Mouse (Mus musculus) G1E-ER4 (cell line): Measurements from ENCODE around the gene Lpar1. TPM values are rescaled to one million over a fixed set of nuclear protein-coding genes. Genes with fewer than 3 reads are reported as not detected.

ENCODE experiments used
- GATA1 ChIP-seq: IDR thresholded peaks from one replicate; pipeline ENCODE4 v1.8.0; 2012; ENCODE audit warnings: low read length, inconsistent platforms
- polyA plus RNA-seq: library from polyadenylated mRNA; stranded (reverse); fragments of >175 nt; gene quantifications from 2 replicates; pipeline ENCODE4 v1.2.3, GENCODE M21; 2012

Gene Lpar1
- polyA plus RNA-seq, result not detected in 2 replicates

DNA sequence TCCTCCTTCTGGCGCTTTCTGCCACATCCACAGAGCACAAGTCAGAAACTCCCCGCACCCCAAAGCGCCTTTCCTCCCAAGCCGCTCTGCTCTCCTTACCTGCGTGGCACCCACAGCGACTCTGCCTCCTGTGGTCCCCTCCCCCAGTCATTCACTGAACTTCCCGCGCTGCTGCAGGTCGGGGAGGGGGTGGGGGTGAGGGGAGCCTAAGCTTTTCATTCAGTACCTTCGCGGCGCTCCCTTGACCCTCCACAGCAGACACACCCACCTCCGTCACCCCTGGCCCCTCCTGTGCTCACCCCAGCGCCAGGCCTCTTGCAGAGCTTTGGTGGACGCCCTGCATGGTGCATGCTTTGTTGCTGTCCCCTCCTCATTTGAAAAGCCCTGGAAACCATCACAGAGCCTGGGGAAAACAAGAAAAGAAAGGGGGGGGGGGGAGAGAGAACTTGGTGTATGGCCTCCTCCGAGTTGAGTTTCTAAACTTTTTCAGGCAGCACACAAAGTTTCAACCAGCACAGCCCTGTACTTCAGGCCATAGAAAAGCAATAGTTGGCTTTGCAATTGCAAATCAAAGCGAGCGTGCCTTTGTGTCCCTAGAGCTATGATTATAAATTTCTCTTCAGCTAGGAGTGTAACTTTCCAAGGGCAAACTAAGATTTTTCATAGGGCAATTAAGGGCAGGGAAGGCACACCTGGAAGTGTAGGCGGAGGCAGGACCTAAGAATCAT is at the start of gene Lpar1:
Gene Lpar1, minus strand, starts transcription at position 268 of the 728 bp plus-strand sequence.
- TF ChIP-seq GATA1, result no peak

DNA sequence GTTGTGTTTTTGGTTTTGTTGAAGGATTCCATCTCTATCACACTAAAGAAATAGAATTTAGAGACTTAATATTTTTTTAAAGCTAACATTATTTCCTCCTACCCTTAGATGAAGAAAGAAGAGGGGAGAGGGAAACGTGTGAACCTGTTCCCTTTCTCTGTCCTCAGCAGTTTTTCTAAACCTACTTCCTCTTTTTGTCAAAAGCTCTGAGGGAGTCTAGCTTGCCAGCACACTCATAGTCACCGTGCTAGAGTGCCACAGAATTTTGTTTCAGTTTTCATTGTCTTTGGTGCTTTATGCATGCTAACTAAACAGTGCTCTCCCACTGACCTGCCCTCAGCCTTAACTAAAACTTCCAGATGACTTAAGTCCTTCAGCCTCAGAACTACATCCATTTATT is 32.2 kb upstream of the Lpar1 start:
- no peak for TF ChIP-seq GATA1

DNA sequence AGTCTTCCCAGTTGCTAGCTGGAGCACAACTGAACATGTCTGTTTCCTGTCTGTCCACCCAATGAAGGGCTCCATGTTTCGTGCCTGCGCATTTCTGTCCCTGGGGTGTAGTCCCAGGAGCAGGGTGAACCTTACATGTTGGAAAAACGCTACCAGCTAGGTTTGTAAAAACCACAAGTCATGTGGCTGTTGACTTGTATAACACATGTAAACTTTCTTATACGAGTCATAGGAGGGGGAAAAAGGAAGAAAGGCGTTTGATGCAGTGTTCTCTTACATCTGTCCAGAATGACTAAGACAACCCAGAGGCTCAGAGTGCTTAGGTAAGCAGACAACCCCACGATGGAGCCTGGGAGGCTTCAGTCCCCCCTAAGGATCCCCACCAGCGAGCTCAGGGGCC is 27.5 kb upstream of the Lpar1 start:
- TF ChIP-seq GATA1, result no peak

DNA sequence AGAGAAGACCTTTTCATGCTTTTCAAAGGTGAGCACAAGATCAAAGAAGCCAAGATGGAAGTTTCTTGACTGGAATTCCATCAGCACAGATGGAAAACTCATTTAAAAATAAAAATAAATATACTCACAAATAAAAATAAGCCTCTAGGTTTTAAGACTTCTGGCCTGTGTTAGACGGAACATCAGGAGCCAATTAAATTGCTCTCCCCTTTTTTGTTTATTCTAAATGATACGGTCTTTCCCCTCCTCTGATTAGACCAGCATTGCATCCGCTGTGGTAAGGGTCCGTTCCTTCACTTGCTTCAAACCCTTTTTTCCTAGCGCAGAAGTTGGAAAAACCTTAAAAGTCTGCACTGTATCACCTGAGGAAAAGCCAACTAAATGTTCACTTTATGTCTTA is 26.8 kb upstream of the Lpar1 start:
- no peak for TF ChIP-seq GATA1

DNA sequence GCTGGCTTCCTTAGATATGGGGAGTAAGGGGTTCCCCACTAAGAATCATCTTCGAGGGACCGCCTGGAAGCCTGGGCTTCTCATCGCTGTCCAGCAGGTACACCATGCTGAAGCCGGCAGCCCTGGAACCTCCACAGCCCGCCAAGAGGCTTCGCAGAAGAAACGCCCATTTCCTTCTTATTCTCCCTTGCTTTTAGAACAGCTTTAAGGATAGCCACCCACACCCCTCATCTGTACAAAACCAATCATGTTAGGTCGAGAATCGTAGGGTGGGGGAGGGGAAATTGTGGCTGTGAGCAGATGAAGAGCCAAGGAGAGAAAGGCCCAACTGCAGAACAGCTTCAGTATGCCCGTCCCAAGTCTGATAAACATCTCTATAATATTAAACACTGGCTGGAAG is 26.4 kb upstream of the Lpar1 start:
- no peak for TF ChIP-seq GATA1

DNA sequence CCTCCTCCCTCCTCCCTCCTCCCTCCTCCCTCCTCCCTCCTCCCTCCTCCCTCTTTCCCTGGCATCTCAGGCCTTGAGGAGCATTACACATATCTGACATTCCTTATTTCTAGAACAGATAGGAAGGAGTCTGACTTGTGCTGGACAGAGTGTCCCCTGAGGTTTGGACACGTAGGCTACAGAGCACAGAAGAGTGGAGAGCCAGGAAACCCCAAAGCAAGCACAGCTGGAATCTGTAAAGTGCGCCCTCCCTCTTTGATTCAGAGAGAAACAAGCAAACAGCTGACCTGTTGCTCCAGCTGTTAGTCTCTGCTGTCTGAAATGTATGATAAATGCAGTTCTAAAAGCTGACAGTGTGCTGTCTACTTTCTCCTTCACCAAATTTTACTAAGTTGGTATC is 24.8 kb upstream of the Lpar1 start:
- TF ChIP-seq GATA1, result no peak

DNA sequence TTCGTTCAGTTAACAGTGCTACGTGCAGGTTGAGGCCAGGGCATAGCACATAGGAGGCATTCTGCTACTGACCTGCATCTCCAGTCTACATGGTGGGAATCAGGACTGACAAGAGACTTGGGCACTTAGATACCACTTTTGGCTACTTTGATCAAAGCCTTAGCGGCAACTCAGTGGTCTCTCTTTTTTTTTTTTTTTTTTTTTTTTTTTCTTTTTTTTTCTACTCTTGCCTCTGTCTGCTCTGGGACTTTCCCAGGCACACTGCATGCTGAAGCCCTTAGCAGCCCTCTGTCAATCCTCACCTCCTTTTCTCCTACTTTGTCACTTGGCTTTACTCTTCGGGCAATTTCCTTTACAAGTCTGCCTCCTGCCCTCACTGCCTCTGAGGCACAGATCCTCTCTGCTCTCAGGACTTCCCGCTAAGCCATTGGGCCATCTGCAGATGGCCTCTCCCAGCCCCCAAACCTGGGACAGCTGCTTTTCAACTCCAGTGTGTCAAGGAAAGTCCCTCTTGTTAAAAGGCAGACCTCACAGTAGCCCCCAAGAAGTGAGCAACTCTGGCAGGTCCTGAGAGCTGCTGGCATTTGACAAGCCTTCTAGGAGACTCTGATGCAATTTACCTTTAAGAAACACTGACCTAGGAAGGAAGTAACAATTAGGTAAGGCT is 23.8 kb upstream of the Lpar1 start:
- TF ChIP-seq GATA1, result no peak

DNA sequence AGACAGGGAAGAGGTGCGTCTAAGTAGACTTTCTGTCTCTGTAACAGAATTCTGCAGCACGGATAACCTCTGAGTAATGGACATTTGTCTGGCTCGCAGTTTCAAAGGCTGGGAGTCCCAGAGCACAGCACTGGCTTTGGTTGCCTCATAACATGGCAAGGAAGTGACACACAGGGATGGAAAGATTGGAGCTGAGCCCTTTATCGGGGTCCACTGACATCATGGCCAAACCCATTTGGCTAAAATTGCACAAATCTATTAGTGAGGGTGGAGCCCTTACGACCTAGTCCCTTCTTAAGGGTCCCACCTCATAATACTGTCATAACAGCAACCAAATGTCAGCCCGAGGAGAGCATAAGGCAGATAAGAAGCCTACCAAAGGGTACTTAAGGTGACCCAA is 22.1 kb upstream of the Lpar1 start:
- no peak for TF ChIP-seq GATA1

DNA sequence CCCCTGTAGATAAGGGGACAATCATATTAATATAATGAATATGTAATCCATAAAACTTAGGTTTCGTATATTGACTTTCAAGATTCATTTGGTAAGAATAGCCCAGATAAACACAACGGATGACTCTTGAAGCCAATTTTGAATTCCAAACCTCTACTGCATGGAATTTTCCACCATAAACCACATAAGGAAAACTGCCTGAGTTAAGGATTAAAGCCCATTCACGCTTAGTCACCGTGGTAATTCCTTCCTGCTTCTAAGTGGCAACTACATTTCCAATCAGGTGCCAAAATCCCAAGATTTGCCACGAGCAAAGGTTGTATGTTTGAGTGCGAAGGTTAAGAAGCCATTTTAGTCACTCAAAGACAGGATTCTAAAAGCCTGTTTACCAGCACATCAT is 20.3 kb upstream of the Lpar1 start:
- TF ChIP-seq GATA1, result no peak

DNA sequence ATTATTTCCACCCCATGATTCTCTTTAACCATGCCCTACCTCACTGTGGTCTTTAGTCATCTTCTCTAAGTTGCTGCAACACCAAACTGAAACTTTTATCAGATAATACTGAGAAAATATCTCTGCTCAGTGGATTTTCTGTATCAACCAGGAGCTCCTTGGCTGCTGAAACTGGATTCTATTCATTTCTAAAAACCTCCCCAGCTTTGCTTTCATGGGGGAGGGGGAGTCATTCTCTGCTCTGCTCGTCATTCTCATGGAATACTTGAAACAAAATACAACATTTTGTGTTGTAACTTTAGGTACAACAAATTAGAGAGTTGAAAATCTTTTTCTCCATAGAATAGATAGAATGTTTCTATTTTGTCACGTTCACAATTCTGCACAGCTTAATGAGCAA is 18.7 kb upstream of the Lpar1 start:
- TF ChIP-seq GATA1, result no peak

DNA sequence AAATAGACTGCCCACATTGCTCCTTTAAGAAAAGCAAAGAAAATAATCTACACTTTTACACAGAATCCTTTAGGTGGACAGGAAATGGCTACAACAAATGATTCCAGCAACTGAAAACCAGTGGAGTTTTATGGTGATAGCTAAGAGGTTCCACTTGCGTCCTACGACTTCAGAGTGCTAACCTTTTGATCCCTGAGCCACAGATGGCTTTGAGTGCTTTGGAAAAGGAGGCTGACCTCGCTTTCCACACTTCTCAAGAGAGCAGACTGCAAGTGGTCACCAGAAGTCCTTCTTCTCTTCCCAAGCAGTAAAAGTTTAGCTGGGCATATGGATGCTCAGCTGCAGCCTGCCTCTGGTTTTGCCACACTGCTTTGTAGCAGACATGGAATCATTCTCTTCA is 18.0 kb upstream of the Lpar1 start:
- TF ChIP-seq GATA1, result no peak

DNA sequence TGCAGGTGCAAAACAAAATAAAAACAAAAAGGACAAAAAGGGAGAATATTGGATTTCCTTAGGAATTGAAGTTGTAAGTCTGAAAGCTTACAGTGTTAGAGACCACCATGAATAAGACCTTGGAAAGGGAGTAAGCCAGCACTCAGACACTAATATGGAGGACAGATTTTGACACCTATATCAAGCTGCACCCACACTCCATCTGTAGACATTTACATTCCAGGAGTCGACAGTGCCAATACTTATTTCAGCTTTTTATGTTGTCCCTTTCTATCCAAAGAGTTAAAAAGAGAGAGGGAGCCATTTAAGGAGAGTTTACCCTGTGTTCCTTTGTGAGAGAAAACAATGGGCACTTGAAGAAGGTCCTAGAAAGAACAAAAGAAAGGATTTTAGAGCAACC is 17.5 kb upstream of the Lpar1 start:
- TF ChIP-seq GATA1, result no peak

DNA sequence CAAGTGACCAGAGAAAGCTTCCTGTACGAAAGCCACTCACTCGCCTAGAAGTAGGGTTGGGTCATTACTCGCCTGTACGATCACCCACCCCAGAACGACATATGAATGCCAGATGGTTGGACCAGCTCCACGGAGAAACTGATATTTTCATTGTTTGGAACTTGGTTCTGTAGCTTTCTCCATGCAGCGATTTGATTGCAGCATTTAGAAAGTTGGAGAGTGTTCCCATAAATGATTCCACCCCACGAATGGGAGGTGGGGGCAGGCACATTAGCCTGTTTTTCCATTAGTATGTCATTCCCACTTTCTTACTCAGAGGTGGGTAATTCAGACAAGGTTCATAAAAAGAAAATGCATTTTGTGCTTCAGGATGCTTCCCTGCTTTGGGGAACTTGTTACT is 14.8 kb upstream of the Lpar1 start:
- TF ChIP-seq GATA1, result no peak

DNA sequence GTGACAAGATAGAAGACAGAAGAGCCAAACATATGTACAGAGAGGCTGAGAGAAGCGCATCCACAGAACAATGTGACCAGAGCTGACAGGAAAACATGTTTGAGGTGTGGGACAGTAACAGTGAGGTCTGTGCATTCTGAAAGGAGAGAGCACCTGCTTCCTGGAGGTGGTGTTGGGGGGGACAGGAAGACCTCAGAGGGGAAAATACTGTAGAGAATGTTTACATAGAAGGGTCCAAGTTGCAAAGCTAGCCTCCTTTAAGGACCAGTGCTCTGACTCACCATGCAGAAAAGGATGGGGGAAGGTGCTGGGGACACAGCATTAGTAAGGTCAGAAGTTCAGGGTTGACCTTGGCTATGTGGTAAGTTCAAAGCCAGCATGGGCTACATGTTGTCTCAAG is 9.1 kb upstream of the Lpar1 start:
- no peak for TF ChIP-seq GATA1

DNA sequence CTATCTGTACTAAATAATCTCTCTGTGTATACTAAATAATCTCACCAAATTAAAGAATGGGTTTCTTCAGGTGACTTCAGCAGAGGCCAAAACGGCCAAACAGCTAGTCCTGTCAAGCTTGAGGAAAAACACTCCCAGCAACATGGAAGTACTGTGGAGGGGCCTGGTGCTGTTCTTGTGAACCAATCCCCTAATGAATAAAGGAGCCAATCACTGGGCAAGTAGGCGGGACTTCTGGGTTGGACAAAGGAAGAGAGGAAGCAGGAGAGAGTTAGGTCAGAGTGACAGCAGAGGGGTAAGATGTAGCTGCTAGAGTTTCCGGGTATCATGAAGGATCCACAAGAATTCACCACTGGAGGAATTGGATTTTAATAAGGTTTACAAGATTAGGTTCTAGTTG is 3.3 kb upstream of the Lpar1 start:
- no peak for TF ChIP-seq GATA1

DNA sequence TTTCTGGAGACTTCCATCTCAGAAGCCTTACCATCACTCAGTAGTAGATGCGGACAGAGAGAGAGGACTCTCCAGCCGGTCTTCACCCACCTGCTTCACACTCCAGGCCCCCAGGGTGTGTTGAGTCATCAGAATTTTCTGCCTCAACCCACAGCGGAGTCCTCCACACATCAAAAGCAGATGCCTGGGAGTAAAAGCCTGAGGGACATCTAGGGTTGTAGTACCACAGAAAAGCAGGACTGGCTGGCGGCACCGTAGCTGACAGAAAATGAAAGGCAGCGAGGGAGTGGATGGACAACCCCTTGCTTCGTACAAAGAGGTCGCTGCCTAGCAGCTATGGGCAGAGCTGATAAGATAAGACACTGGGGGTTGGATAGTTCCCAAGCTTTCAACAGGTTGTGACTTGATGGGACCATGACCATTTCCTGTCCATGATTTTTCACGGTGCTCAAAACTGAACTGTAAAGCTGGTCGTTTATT is 701 bp upstream of the Lpar1 start:
- TF ChIP-seq GATA1, result no peak
